Mouse (Mus musculus) midbrain, embryonic 10.5 days (tissue): ENCODE measurements around the gene Ifitm6. TPM values are rescaled to one million over a fixed set of nuclear protein-coding genes. Genes with fewer than 3 reads are reported as not detected.
"Not testable (repeated sequence)": the region's sequence is repeated elsewhere in the genome, so short reads cannot be mapped to it uniquely, and the experiment has no call there.

Experiments used
- DNase-seq: peaks from one replicate; pipeline ENCODE4 v3.0.0-alpha.2; 2017; ENCODE audit warnings: low spot score
- H3K27ac ChIP-seq: fragments of 300-500 bp; sonication (generic); replicated peaks from 2 replicates; pipeline ENCODE4 v1.5.1; 2016; ENCODE audit warnings: mild to moderate bottlenecking
- H3K27me3 ChIP-seq: fragments of 300-500 bp; sonication (generic); 2 replicates; pipeline ENCODE4 v1.6.1; 2016; ENCODE audit warnings: low read depth, mild to moderate bottlenecking; ENCODE audit not compliant: poor library complexity, severe bottlenecking
- H3K36me3 ChIP-seq: fragments of 300-500 bp; sonication (generic); 2 replicates; pipeline ENCODE4 v1.6.1; 2016; ENCODE audit warnings: mild to moderate bottlenecking, moderate library complexity
- H3K4me1 ChIP-seq: fragments of 300-500 bp; sonication (generic); 2 replicates; pipeline ENCODE4 v1.6.1; 2016
- H3K4me3 ChIP-seq: fragments of 300-500 bp; sonication (generic); 2 replicates; pipeline ENCODE4 v1.5.1; 2016; ENCODE audit warnings: mild to moderate bottlenecking, moderate library complexity
- H3K9me3 ChIP-seq: fragments of 300-500 bp; sonication (generic); replicated peaks from 2 replicates; pipeline ENCODE4 v1.6.1; 2016; ENCODE audit warnings: mild to moderate bottlenecking
- WGBS: fragments of 180-500 bp; shearing (Covaris S2); methylation state at CpG from one replicate; pipeline ENCODE4 v1.1.7; 2016; 5-methylcytosine and 5-hydroxymethylcytosine counted together
- polyA plus RNA-seq: library from polyadenylated mRNA; unstranded; fragments of >200 nt; fragmentation: Nextera tagmentation; extraction: Ambion mirVana; gene quantifications from 2 replicates; pipeline ENCODE4 v1.2.1, GENCODE M21; 2016

The Ifitm6 gene
- polyA plus RNA-seq, 1 experiment from 2014 or later = not detected

- Histone ChIP-seq H3K36me3 (no peaks in the 10 kb centered on the region), H3K27me3 (peaks cover 16% of the 10 kb centered on the region; the same call in 1 of the 2 replicates), H3K4me1 (peaks cover 39% of the 10 kb centered on the region), H3K27ac (no peak overlapping the region), H3K9me3 (no peaks in the 10 kb centered on the region), H3K4me3 (no peak overlapping the region)
- no peak for DNase-seq
- WGBS = 29% methylated on average over 14 of the region's 14 CpGs
Observed at GRCm38 (mm10) chr7:140973396-140974165, 44.1 kb downstream of the Ifitm6 start.

DNA sequence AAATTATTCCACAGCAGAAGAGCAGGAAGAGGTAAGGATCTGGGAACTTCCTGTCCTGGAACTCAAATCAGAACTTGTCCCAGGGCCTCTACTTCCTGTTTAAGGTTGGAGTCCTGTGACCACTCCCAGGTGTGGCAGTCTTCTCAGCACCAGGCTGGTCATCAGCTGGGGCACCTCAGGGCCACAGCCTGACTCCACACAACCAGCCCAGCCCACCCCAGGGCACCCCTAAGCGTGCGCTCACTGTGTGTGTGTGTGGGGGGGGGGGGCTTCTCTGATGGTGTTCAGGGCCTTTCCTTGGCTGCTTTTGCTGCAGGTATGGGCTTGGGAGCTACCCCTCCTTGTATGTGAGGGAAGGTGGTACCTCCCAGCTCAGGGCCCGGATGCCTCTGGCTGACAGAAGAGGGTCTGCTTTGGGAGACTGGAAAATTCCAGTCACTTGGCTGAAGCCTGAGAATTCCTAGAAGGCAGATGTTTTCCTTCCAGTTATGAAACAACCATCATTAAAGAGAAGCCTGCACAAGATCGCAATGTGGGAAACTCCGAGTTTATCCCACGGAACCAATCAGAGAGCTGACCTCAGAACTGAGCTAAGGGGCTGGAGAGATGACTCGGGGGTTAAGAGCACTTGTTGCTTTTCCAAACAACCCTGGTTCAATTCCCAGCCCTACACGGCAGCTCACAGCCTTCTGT lies 46.1 kb downstream of the Ifitm6 start:
- Histone ChIP-seq H3K9me3 (no peaks in the 10 kb centered on the region), H3K27me3 (peaks cover 27% of the 10 kb centered on the region; the same call in 1 of the 2 replicates), H3K27ac (no peak overlapping the region; the same call in 1 of the 2 replicates), H3K4me3 (no peak overlapping the region), H3K4me1 (peaks cover 52% of the 10 kb centered on the region), H3K36me3 (no peaks in the 10 kb centered on the region)
- WGBS = 86% methylated on average over 8 of the region's 8 CpGs
- no peak for DNase-seq

DNA sequence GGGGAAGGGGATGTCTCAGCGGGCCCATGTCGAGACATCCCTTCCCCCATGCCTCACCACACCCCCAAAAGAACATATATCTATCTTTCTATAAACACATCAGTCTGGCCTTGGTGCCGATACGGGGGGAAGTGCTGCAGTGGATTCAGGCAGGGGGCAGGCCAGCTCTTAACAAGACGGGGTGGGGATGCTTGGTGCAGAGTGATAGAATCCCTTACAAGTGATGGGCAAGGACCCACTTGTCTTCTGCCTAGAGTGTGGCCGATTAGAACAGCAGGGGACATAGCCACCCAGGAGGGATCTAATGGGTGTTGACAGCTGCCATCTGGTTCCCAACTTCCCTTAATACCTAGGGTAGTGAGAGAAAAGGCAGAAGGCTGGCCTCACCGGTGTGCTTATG lies 46.8 kb downstream of the Ifitm6 start:
- 53% methylated on average over 7 of the region's 7 CpGs for WGBS
- Histone ChIP-seq H3K4me3 (no peak overlapping the region), H3K36me3 (no peaks in the 10 kb centered on the region)

DNA sequence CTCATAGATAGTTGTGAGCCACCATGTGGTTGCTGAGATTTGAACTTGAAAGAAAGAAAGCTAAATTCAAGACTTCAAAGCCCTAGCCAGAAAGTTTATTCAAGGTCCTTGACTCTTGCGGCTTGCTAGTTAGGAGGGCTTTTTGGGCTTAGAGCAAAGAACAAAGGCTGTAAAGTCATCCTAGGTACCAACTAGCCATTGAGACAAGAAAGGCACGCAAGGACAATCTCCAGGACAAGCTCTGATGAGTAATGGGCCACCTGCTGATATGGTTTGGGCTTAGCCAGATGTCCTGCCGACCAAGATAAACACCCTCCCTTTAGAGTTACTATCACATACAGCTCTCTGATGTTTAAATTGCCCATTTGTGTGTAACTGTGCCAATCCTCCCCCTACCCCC lies 49.0 kb downstream of the Ifitm6 start:
- 6% methylated on average over 3 of the region's 3 CpGs for WGBS
- peaks cover 27% of the 10 kb centered on the region; the same call in 1 of the 2 replicates for H3K27me3 ChIP-seq

More for the DNA sequence above, 46.8 kb downstream of the Ifitm6 start:
- peaks cover 52% of the 10 kb centered on the region for H3K4me1 ChIP-seq
- H3K9me3 ChIP-seq = no peaks in the 10 kb centered on the region
- H3K27me3 ChIP-seq = peaks cover 27% of the 10 kb centered on the region; the same call in 1 of the 2 replicates
- no peak overlapping the region for H3K27ac ChIP-seq
- DNase-seq = no peak

DNA sequence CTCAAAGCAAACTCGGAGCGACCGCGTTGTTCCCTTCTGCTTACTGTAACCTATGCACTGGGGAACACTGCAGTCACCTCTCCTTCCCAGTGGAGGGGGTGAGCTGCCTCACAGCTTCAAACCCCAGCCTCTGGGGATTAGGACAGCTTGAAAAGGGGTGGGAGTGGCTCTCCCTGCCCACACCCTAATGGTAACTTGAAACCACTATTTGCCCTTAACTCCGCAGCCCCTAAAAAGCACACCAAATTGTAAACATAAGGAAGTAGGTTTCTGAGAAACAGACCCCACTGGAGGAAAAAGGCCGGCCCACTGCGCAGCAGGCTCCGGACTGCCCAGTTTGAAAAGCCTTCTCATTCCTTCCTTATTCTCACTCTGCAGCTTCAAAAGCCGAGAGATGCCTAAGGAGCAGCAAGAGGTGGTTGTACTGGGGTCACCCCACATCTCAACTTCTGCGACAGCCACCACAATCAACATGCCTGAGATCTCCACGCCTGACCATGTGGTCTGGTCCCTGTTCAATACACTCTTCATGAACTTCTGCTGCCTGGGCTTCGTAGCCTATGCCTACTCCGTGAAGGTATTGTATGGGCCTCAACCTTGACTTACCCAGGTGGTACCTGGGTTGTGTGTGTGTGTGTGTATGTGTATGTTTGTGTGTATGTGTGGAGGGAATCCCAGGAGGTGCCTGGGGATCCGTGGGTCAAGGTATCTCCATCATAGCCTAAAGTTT lies 49.7 kb downstream of the Ifitm6 start:
- Histone ChIP-seq H3K9me3 (no peaks in the 10 kb centered on the region), H3K27me3 (peaks cover 27% of the 10 kb centered on the region; the same call in 1 of the 2 replicates), H3K4me1 (peaks cover 30% of the 10 kb centered on the region), H3K4me3 (peak overlapping the region; percentile 23; the same call in 1 of the 2 replicates), H3K27ac (peak overlapping the region; percentile 59; the same call in 1 of the 2 replicates), H3K36me3 (no peaks in the 10 kb centered on the region)
- 4% methylated on average over 14 of the region's 14 CpGs for WGBS
- peak; percentile 33 for DNase-seq

More for the DNA sequence above, 49.0 kb downstream of the Ifitm6 start:
- not testable (repeated sequence) for H3K9me3 ChIP-seq, H3K4me3 ChIP-seq, DNase-seq, H3K27ac ChIP-seq, H3K36me3 ChIP-seq
- peaks cover 37% of the 10 kb centered on the region for H3K4me1 ChIP-seq

- no peak for DNase-seq
- WGBS = 79% methylated on average over 4 of the region's 4 CpGs
- peak within 1 kb of the TSS; percentile 59; the same call in 1 of the 2 replicates for H3K27ac ChIP-seq
Observed at GRCm38 (mm10) chr7:140966921-140967320, 50.8 kb downstream of the Ifitm6 start, which contains the start of gene Ifitm1. Gene Ifitm1, plus strand, starts transcription at chr7:140967221.

More at GRCm38 (mm10) chr7:140966921-140967320, 50.8 kb downstream of the Ifitm6 start, which contains the start of gene Ifitm1:
- H3K36me3 ChIP-seq = no peaks in the 10 kb centered on the region
- H3K27me3 ChIP-seq = peaks cover 27% of the 10 kb centered on the region; the same call in 1 of the 2 replicates
- H3K9me3 ChIP-seq = no peaks in the 10 kb centered on the region
- peaks cover 30% of the 10 kb centered on the region for H3K4me1 ChIP-seq
- H3K4me3 ChIP-seq = peak within 1 kb of the TSS; percentile 23; the same call in 1 of the 2 replicates

Other genes with a start within 250 kb of the Ifitm6 start
- gene Syce1, start 230.1 kb downstream of the Ifitm6 start, polyA plus RNA-seq = 0.12 TPM in 1 of 2 replicates, not detected in the other
- 3.0 and 5.6 TPM in 2 replicates for gene Zfp941, start 195.7 kb downstream of the Ifitm6 start, polyA plus RNA-seq
- gene Urah, start 182.9 kb downstream of the Ifitm6 start, polyA plus RNA-seq = 0.39 and 0.55 TPM in 2 replicates
- gene Scgb1c1, start 172.4 kb downstream of the Ifitm6 start, polyA plus RNA-seq = not detected in 2 replicates
- not detected in 2 replicates for gene Odf3, start 170.1 kb downstream of the Ifitm6 start, polyA plus RNA-seq
- not detected in 2 replicates for gene Gm45785, start 161.6 kb downstream of the Ifitm6 start, polyA plus RNA-seq
- 54.3 and 71.1 TPM in 2 replicates for gene Ric8a, start 161.0 kb downstream of the Ifitm6 start, polyA plus RNA-seq
- 20.1 and 25.9 TPM in 2 replicates for gene Bet1l, start 160.3 kb downstream of the Ifitm6 start, polyA plus RNA-seq
- 343 and 348 TPM in 2 replicates for gene Psmd13, start 136.0 kb downstream of the Ifitm6 start, polyA plus RNA-seq
- gene Sirt3, start 135.6 kb downstream of the Ifitm6 start, polyA plus RNA-seq = 29.2 and 31.8 TPM in 2 replicates
- not detected in 2 replicates for gene Cox8b, start 117.5 kb downstream of the Ifitm6 start, polyA plus RNA-seq
- 0.05 and 0.07 TPM in 2 replicates for gene Nlrp6, start 97.0 kb downstream of the Ifitm6 start, polyA plus RNA-seq
- 15.4 and 17.1 TPM in 2 replicates for gene Pgghg, start 76.5 kb downstream of the Ifitm6 start, polyA plus RNA-seq
- 1.2 and 1.3 TPM in 2 replicates for gene Ifitm5, start 67.6 kb downstream of the Ifitm6 start, polyA plus RNA-seq
- 0.42 TPM in 1 of 2 replicates, not detected in the other for gene Gm45717, start 62.0 kb downstream of the Ifitm6 start, polyA plus RNA-seq
- gene Ifitm2, start 61.9 kb downstream of the Ifitm6 start, polyA plus RNA-seq = 305 and 352 TPM in 2 replicates
- 6.3 and 8.4 TPM in 2 replicates for gene Ifitm1, start 50.7 kb downstream of the Ifitm6 start, polyA plus RNA-seq
- 13.7 and 16.8 TPM in 2 replicates for gene Ifitm3, start 7.2 kb downstream of the Ifitm6 start, polyA plus RNA-seq
- not detected in 2 replicates for gene Gm17387, start 11.2 kb upstream of the Ifitm6 start, polyA plus RNA-seq
- gene B4galnt4, start 43.2 kb upstream of the Ifitm6 start, polyA plus RNA-seq = 26.8 and 29.4 TPM in 2 replicates
- gene Pkp3, start 60.3 kb upstream of the Ifitm6 start, polyA plus RNA-seq = 1.8 and 2.0 TPM in 2 replicates
- gene Sigirr, start 82.6 kb upstream of the Ifitm6 start, polyA plus RNA-seq = 2.3 and 2.5 TPM in 2 replicates
- gene Ano9, start 99.9 kb upstream of the Ifitm6 start, polyA plus RNA-seq = 0.07 and 0.16 TPM in 2 replicates
- gene Ptdss2, start 104.5 kb upstream of the Ifitm6 start, polyA plus RNA-seq = 86.5 and 94.7 TPM in 2 replicates
- gene Rnh1, start 154.9 kb upstream of the Ifitm6 start, polyA plus RNA-seq = 64.5 and 66.6 TPM in 2 replicates
- 84.2 and 87.5 TPM in 2 replicates for gene Hras, start 176.1 kb upstream of the Ifitm6 start, polyA plus RNA-seq
- 14.4 and 14.6 TPM in 2 replicates for gene Lrrc56, start 176.2 kb upstream of the Ifitm6 start, polyA plus RNA-seq
- 3.8 and 5.1 TPM in 2 replicates for gene Lmntd2, start 196.2 kb upstream of the Ifitm6 start, polyA plus RNA-seq
- gene Rassf7, start 197.9 kb upstream of the Ifitm6 start, polyA plus RNA-seq = 55.6 and 57.2 TPM in 2 replicates
- gene Phrf1, start 210.9 kb upstream of the Ifitm6 start, polyA plus RNA-seq = 114 and 125 TPM in 2 replicates
- gene Irf7, start 248.6 kb upstream of the Ifitm6 start, polyA plus RNA-seq = 0.58 and 1.4 TPM in 2 replicates